Mouse (Mus musculus): ENCODE data around the gene Ralbp1.

DNA sequence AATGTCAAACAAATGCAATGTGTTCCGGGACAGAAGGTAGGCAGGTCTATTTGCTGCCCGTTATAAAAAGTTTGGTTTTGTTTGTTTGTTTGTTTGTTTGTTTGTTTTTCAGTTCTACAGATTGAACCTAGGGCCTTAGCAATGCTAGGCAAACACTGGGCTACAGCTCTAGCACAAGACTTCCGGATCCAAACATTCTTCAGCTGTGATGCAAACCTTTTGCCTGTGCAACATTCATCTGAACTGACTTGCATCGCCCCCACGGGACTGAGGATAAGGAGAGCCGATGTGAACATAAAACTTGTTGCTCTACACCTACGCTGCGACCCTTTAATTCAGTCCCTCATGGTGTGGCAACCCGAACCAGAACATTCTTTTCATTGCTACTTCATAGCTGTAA is 973 bp upstream of the Ralbp1 start:
- TF ChIP-seq CTCF (IDR thresholded peaks at IDR 0.05; ENCODE audit: control insufficient read depth, insufficient read depth, insufficient replicate concordance, low read depth, low read length) (no peak), POLR2A (IDR thresholded peaks at IDR 0.05; ENCODE audit: control insufficient read depth, low read depth, low read length) (no peak)
